Mouse (Mus musculus) heart, embryonic 14.5 days (tissue): ENCODE measurements around the gene Crybg1. TPM values are rescaled to one million over a fixed set of nuclear protein-coding genes. Genes with fewer than 3 reads are reported as not detected.

Experiments
- ATAC-seq: fragments of 200-750 bp; cut with Nextera tagmentation; 2 replicates; pipeline ENCODE4 v1.8.0; 2017; ENCODE audit warnings: low read depth, moderate TSS enrichment; ENCODE audit not compliant: insufficient number of reproducible peaks, insufficient read depth, low FRiP score
- H3K27ac ChIP-seq, 2 experiments: fragments of 200-500 bp in 1 of 2; fragments of 300-500 bp in 1 of 2; sonication (generic) in 1 of 2; replicated peaks in 1 of 2; 2 replicates each; pipeline ENCODE4 v1.5.1; 2012 to 2014; ENCODE audit warnings: low read depth in 2 of 2, low read length in 2 of 2, control low read depth in 1 of 2, mild to moderate bottlenecking in 1 of 2, mixed read lengths in 1 of 2; ENCODE audit not compliant: control insufficient read depth in 1 of 2, insufficient read depth in 1 of 2
- H3K27me3 ChIP-seq: fragments of 300-500 bp; sonication (generic); 2 replicates; pipeline ENCODE4 v1.6.1; 2014; ENCODE audit warnings: mild to moderate bottlenecking, low read length, control low read depth; ENCODE audit not compliant: control insufficient read depth, insufficient read depth
- H3K36me3 ChIP-seq: fragments of 300-500 bp; sonication (generic); 2 replicates; pipeline ENCODE4 v1.6.1; 2014; ENCODE audit warnings: mild to moderate bottlenecking, control low read depth, low read length, mixed read lengths; ENCODE audit not compliant: control insufficient read depth, insufficient read depth
- H3K4me1 ChIP-seq, 2 experiments: fragments of 200-500 bp in 1 of 2; fragments of 300-500 bp in 1 of 2; sonication (generic) in 1 of 2; 2 replicates each; pipeline ENCODE4 v1.6.1; 2012 to 2014; ENCODE audit warnings: low read length in 2 of 2, control low read depth in 1 of 2, mixed read lengths in 1 of 2; ENCODE audit not compliant: control insufficient read depth in 2 of 2, insufficient read depth in 2 of 2
- H3K4me2 ChIP-seq: fragments of 300-500 bp; sonication (generic); 2 replicates; pipeline ENCODE4 v1.6.1; 2014; ENCODE audit warnings: mild to moderate bottlenecking, low read length
- H3K4me3 ChIP-seq, 2 experiments: fragments of 200-500 bp in 1 of 2; fragments of 300-500 bp in 1 of 2; sonication (generic) in 1 of 2; 2 replicates each; pipeline ENCODE4 v1.5.1; 2012 to 2014; ENCODE audit warnings: low read length in 2 of 2, mild to moderate bottlenecking in 2 of 2, control low read depth in 1 of 2, low read depth in 1 of 2, moderate library complexity in 1 of 2; ENCODE audit not compliant: control insufficient read depth in 1 of 2, insufficient read depth in 1 of 2
- H3K9ac ChIP-seq: fragments of 300-500 bp; sonication (generic); 2 replicates; pipeline ENCODE4 v1.6.1; 2014; ENCODE audit warnings: mild to moderate bottlenecking, low read length
- H3K9me3 ChIP-seq: fragments of 300-500 bp; sonication (generic); 2 replicates; pipeline ENCODE4 v1.6.1; 2016; ENCODE audit warnings: low read length, control low read depth; ENCODE audit not compliant: control insufficient read depth
- WGBS: fragments of 180-500 bp; shearing (Covaris S2); extraction: QIAGEN DNeasy Blood & Tissue Kit; methylation state at CpG from one replicate; pipeline ENCODE4 v1.1.7; 2014; 5-methylcytosine and 5-hydroxymethylcytosine counted together
- polyA plus RNA-seq: library from polyadenylated mRNA; unstranded; fragments of >200 nt; fragmentation: Nextera tagmentation; extraction: Ambion mirVana; gene quantifications from 2 replicates; pipeline ENCODE4 v1.2.1, GENCODE M21; 2014

The Crybg1 gene
- polyA plus RNA-seq, 1 experiment from 2014 or later: 0.16 TPM

- Histone ChIP-seq H3K27ac (no peak overlapping the region), H3K36me3 (peaks cover 11% of the 10 kb centered on the region), H3K4me2 (no peak overlapping the region), H3K27me3 (no peaks in the 10 kb centered on the region), H3K9me3 (no peaks in the 10 kb centered on the region), H3K4me3 (no peak overlapping the region), H3K9ac (no peak overlapping the region), H3K4me1 (peaks cover 7 to 9% of the 10 kb centered on the region in 2 experiments)
- ATAC-seq: no peak
- WGBS: 36% methylated on average over 17 of the region's 17 CpGs
Observed at GRCm38 (mm10) chr10:43918696-43919608, 229.7 kb downstream of the Crybg1 start.

- Histone ChIP-seq H3K4me1 (peaks cover 7 to 9% of the 10 kb centered on the region in 2 experiments), H3K9ac (no peak overlapping the region), H3K4me3 (no peak overlapping the region), H3K27ac (0 out of 4 replicates have a peak overlapping the region, but pooled peaks of 1 of the 2 experiments have one; percentile 6), H3K9me3 (no peaks in the 10 kb centered on the region), H3K27me3 (no peaks in the 10 kb centered on the region), H3K4me2 (no peak overlapping the region), H3K36me3 (peaks cover 6% of the 10 kb centered on the region; the same call in 1 of the 2 replicates)
- 80% methylated on average over 2 of the region's 2 CpGs for WGBS
- ATAC-seq: no peak
Observed at GRCm38 (mm10) chr10:43916737-43917136, 231.9 kb downstream of the Crybg1 start.

- ATAC-seq: no peak
- Histone ChIP-seq H3K27ac (no peak overlapping the region), H3K9ac (no peak overlapping the region), H3K4me3 (no peak overlapping the region), H3K9me3 (no peaks in the 10 kb centered on the region), H3K4me1 (peaks cover 7 to 9% of the 10 kb centered on the region in 2 experiments), H3K36me3 (peaks cover 6% of the 10 kb centered on the region; the same call in 1 of the 2 replicates), H3K4me2 (no peak overlapping the region), H3K27me3 (no peaks in the 10 kb centered on the region)
- WGBS: 86% methylated on average over 12 of the region's 12 CpGs
Observed at GRCm38 (mm10) chr10:43916181-43916580, 232.5 kb downstream of the Crybg1 start.

GRCm38 (mm10) chr10:43912236-43912635, 236.4 kb downstream of the Crybg1 start:
- no peak for ATAC-seq
- H3K36me3 ChIP-seq: peaks cover 14% of the 10 kb centered on the region
- H3K4me2 ChIP-seq: no peak overlapping the region
- H3K4me3 ChIP-seq: no peak overlapping the region
- H3K9ac ChIP-seq: no peak overlapping the region
- H3K9me3 ChIP-seq: no peaks in the 10 kb centered on the region
- H3K4me1 ChIP-seq: peaks cover 3 to 5% of the 10 kb centered on the region in 2 experiments; a peak in 3 of 4 replicates
- no peak overlapping the region for H3K27ac ChIP-seq
- WGBS: 76% methylated on average over 3 of the region's 3 CpGs
- no peaks in the 10 kb centered on the region for H3K27me3 ChIP-seq

- no peak overlapping the region for H3K4me3 ChIP-seq
- H3K9ac ChIP-seq: no peak overlapping the region
- no peaks in the 10 kb centered on the region for H3K9me3 ChIP-seq
- H3K27ac ChIP-seq: no peak overlapping the region
- WGBS: 88% methylated on average over 8 of the region's 8 CpGs
- H3K4me1 ChIP-seq: no peaks in the 10 kb centered on the region
- peaks cover 14% of the 10 kb centered on the region for H3K36me3 ChIP-seq
- H3K4me2 ChIP-seq: no peak overlapping the region
- no peak for ATAC-seq
- no peaks in the 10 kb centered on the region for H3K27me3 ChIP-seq
Observed at GRCm38 (mm10) chr10:43910873-43911142, 237.8 kb downstream of the Crybg1 start.

GRCm38 (mm10) chr10:43910032-43910872, 238.4 kb downstream of the Crybg1 start:
- H3K4me1 ChIP-seq: no peaks in the 10 kb centered on the region
- 81% methylated on average over 12 of the region's 12 CpGs for WGBS
- no peak overlapping the region for H3K4me2 ChIP-seq
- H3K36me3 ChIP-seq: peaks cover 14% of the 10 kb centered on the region
- H3K9ac ChIP-seq: no peak overlapping the region
- no peaks in the 10 kb centered on the region for H3K27me3 ChIP-seq
- H3K9me3 ChIP-seq: no peaks in the 10 kb centered on the region
- H3K27ac ChIP-seq: no peak overlapping the region
- no peak for ATAC-seq
- H3K4me3 ChIP-seq: no peak overlapping the region

GRCm38 (mm10) chr10:43904569-43904968, 244.1 kb downstream of the Crybg1 start:
- ATAC-seq: no peak
- Histone ChIP-seq H3K4me2 (no peak overlapping the region), H3K36me3 (no peaks in the 10 kb centered on the region), H3K4me3 (no peak overlapping the region), H3K9me3 (no peaks in the 10 kb centered on the region), H3K27ac (no peak overlapping the region), H3K4me1 (peaks cover 0 to 8% of the 10 kb centered on the region in 2 experiments; a peak in 3 of 4 replicates), H3K27me3 (no peaks in the 10 kb centered on the region), H3K9ac (no peak overlapping the region)
- whole genome bisulfite sequencing: 85% methylated on average over 1 of the region's 1 CpGs
